Mouse (Mus musculus): Measurements from ENCODE around the gene Commd3. TPM values are rescaled to one million over a fixed set of nuclear protein-coding genes. Genes with fewer than 3 reads are reported as not detected.

Gene Commd3
- polyA plus RNA-seq, 1 experiment: 141 TPM

DNA sequence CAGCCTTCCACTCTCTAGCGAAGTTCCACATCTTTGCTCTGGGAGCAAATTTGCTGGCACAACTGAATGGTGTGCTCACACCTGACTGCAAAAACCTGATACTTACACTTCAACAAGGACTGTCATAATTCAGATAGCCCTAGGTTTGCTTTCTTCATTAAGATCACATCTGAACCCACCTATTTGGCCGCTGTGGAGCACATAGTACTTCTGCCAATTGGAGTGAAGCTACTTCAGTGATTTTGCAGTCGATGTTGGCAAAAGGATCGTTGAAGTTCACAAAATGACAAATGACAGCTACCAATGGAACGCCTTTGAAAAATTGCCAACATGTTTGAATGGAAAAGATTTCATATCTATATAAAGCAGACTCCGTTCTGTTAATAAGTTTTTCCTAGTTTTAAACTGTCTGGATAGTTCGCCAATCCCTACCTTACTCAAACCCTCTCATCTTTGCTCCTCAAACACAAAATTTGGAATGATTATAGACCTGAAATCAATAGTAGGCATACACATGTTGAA is 23.5 kb downstream of the Commd3 start:
- no peaks in the 10 kb centered on the region for H3K27me3 ChIP-seq (ENCODE audit: control insufficient read depth, insufficient read depth, insufficient read length)
- H3K79me2 ChIP-seq (ENCODE audit: control insufficient read depth, insufficient read depth): no peaks in the 10 kb centered on the region
- H3K79me3 ChIP-seq (ENCODE audit: low read depth): no peaks in the 10 kb centered on the region
- no peak overlapping the region for H3ac ChIP-seq (ENCODE audit: control insufficient read depth, insufficient read length, low read depth)
- H3K36me3 ChIP-seq (ENCODE audit: control insufficient read depth, insufficient read depth): no peaks in the 10 kb centered on the region
- no peak overlapping the region for H3K4me3 ChIP-seq (ENCODE audit: insufficient read depth, poor library complexity, severe bottlenecking)
- no peak for TF ChIP-seq CEBPB (IDR thresholded peaks at IDR 0.05; ENCODE audit: low read depth)
- TF ChIP-seq MAX (IDR thresholded peaks at IDR 0.05): no peak
- TF ChIP-seq USF1 (IDR thresholded peaks at IDR 0.05; ENCODE audit: low read depth): no peak
- TF ChIP-seq FOSL1 (IDR thresholded peaks at IDR 0.05; ENCODE audit: insufficient read depth, low read length, poor library complexity, severe bottlenecking): no peak
- no peak for TF ChIP-seq MYOG (IDR thresholded peaks at IDR 0.05; ENCODE audit: control insufficient read depth, extremely low read depth, insufficient read length)
- no peak for TF ChIP-seq CTCF (IDR thresholded peaks at IDR 0.05; ENCODE audit: control insufficient read depth, insufficient read depth, insufficient read length)
- no peak for TF ChIP-seq MYOD1 (IDR thresholded peaks at IDR 0.05; ENCODE audit: control insufficient read depth, insufficient read length, low read depth)

DNA sequence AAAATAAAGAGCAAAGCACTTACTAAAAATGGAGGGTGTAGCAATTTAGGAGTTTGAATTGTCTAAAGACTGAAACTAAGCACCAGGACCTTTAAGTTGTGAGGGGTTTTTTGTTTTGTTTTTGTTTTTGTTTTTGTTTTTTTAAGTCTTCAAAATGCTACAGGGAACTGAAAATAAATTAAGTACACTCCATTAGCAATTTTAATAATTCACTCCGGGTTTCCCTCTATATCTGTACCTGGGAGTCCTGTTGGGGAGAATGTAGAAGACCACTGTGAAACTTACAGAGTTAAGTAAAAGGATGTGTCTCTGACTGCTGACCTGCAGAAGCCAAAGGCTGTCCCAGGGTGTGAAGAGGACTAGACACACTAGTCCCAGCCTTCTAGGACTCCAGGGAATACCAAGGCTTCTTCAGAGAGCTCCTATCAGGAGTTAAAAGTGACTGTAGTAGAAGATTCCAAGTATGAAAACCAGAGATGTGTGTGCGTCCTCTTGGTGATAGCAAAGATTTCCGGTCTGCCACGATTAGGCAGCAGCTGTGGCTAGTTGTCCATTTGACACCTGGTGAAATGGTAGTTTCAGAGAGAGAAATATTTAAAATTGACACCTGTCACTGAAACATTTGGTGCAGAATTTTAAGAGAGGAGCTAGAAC is 25.5 kb downstream of the Commd3 start:
- TF ChIP-seq USF1 (IDR thresholded peaks at IDR 0.05; ENCODE audit: low read depth): no peak
- no peak for TF ChIP-seq FOSL1 (IDR thresholded peaks at IDR 0.05; ENCODE audit: insufficient read depth, low read length, poor library complexity, severe bottlenecking)
- no peak for TF ChIP-seq CEBPB (IDR thresholded peaks at IDR 0.05; ENCODE audit: low read depth)
- no peak for TF ChIP-seq MAX (IDR thresholded peaks at IDR 0.05)
- no peak for TF ChIP-seq MYOG (IDR thresholded peaks at IDR 0.05; ENCODE audit: control insufficient read depth, extremely low read depth, insufficient read length)
- no peak for TF ChIP-seq MYOD1 (IDR thresholded peaks at IDR 0.05; ENCODE audit: control insufficient read depth, insufficient read length, low read depth)
- TF ChIP-seq CTCF (IDR thresholded peaks at IDR 0.05; ENCODE audit: control insufficient read depth, insufficient read depth, insufficient read length): no peak
- Histone ChIP-seq H3K79me3 (ENCODE audit: low read depth) (no peaks in the 10 kb centered on the region), H3K79me2 (ENCODE audit: control insufficient read depth, insufficient read depth) (no peaks in the 10 kb centered on the region), H3ac (ENCODE audit: control insufficient read depth, insufficient read length, low read depth) (no peak overlapping the region), H3K27me3 (ENCODE audit: control insufficient read depth, insufficient read depth, insufficient read length) (no peaks in the 10 kb centered on the region), H3K36me3 (ENCODE audit: control insufficient read depth, insufficient read depth) (no peaks in the 10 kb centered on the region), H3K4me3 (ENCODE audit: insufficient read depth, poor library complexity, severe bottlenecking) (no peak overlapping the region)

DNA sequence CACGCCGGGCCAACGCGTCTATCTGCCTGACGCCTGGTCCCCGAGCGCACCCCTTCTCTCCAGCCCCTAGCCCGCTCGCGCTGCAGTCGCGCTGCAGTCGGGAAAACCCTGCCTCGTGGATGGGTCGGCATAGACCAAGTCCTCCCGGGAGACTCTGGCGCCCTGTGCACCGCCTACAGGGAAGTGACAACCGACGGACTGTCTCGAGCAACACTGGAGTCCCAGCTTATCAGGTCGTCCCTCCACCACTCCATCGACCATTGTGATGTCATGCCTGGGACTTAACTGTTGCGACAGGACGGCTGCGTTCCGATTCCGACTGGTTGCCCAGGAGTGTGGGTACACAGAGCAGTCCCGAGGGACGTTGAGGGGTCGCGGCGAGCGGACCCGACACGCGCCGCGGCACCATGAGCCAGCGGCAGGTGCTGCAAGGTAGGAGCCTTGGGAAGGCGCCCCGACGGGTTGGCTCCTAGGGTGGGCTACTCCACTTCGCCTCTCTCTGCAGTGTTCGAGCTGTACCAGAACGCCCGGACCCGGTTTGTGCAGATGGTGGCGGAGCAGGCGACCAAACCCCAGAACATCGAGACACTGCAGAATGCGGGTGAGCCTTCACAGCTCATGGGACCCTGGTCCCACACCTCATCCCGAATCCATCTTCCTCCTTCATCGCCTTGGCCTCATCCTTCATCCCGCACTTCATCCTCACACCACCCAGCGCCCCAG is 26.6 kb downstream of the Commd3 start:
- no peaks in the 10 kb centered on the region for H3K79me3 ChIP-seq (ENCODE audit: low read depth)
- H3K79me2 ChIP-seq (ENCODE audit: control insufficient read depth, insufficient read depth): no peaks in the 10 kb centered on the region
- no peak overlapping the region for H3K4me3 ChIP-seq (ENCODE audit: insufficient read depth, poor library complexity, severe bottlenecking)
- no peaks in the 10 kb centered on the region for H3K27me3 ChIP-seq (ENCODE audit: control insufficient read depth, insufficient read depth, insufficient read length)
- TF ChIP-seq USF1 (IDR thresholded peaks at IDR 0.05; ENCODE audit: low read depth) (no peak), MAX (IDR thresholded peaks at IDR 0.05) (no peak), FOSL1 (IDR thresholded peaks at IDR 0.05; ENCODE audit: insufficient read depth, low read length, poor library complexity, severe bottlenecking) (no peak), CEBPB (IDR thresholded peaks at IDR 0.05; ENCODE audit: low read depth) (no peak)
- no peak overlapping the region for H3ac ChIP-seq (ENCODE audit: control insufficient read depth, insufficient read length, low read depth)
- no peaks in the 10 kb centered on the region for H3K36me3 ChIP-seq (ENCODE audit: control insufficient read depth, insufficient read depth)

DNA sequence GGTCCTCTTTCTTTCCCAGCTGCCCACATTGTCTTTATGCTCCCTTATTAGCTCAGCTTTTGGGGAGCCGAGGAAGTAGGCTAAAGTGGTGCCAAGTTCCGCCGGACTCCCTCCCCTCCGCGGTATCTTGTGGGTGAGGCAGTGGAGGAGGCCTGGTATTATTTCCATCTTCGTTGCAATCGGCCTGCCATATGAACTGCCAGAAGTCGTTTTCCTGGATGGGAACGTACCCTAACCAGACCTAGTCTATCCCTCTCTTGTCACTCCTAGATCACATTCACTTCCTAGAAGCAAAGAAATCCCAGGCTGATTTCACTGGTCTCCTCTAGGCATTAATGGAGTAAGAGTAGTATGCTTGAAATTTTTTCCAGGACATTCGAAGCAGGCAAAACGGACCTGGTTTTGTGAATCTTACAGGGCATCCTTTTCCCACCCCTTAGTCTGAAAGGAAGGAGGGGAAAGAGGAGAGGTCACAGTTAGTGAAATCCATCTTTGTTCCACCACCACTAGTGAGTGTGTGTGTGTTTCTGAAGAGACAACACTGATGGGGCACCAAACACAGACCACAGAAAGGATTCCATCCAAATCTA is 27.3 kb downstream of the Commd3 start:
- no peaks in the 10 kb centered on the region for H3K36me3 ChIP-seq (ENCODE audit: control insufficient read depth, insufficient read depth)
- no peak overlapping the region for H3K4me3 ChIP-seq (ENCODE audit: insufficient read depth, poor library complexity, severe bottlenecking)
- H3K27me3 ChIP-seq (ENCODE audit: control insufficient read depth, insufficient read depth, insufficient read length): no peaks in the 10 kb centered on the region
- H3K79me3 ChIP-seq (ENCODE audit: low read depth): no peaks in the 10 kb centered on the region
- no peaks in the 10 kb centered on the region for H3K79me2 ChIP-seq (ENCODE audit: control insufficient read depth, insufficient read depth)
- TF ChIP-seq USF1 (IDR thresholded peaks at IDR 0.05; ENCODE audit: low read depth) (no peak), CTCF (IDR thresholded peaks at IDR 0.05; ENCODE audit: control insufficient read depth, insufficient read depth, insufficient read length) (no peak), CEBPB (IDR thresholded peaks at IDR 0.05; ENCODE audit: low read depth) (no peak), MYOG (IDR thresholded peaks at IDR 0.05; ENCODE audit: control insufficient read depth, extremely low read depth, insufficient read length) (no peak), MAX (IDR thresholded peaks at IDR 0.05) (no peak), MYOD1 (IDR thresholded peaks at IDR 0.05; ENCODE audit: control insufficient read depth, insufficient read length, low read depth) (no peak), FOSL1 (IDR thresholded peaks at IDR 0.05; ENCODE audit: insufficient read depth, low read length, poor library complexity, severe bottlenecking) (no peak)
- no peak overlapping the region for H3ac ChIP-seq (ENCODE audit: control insufficient read depth, insufficient read length, low read depth)

DNA sequence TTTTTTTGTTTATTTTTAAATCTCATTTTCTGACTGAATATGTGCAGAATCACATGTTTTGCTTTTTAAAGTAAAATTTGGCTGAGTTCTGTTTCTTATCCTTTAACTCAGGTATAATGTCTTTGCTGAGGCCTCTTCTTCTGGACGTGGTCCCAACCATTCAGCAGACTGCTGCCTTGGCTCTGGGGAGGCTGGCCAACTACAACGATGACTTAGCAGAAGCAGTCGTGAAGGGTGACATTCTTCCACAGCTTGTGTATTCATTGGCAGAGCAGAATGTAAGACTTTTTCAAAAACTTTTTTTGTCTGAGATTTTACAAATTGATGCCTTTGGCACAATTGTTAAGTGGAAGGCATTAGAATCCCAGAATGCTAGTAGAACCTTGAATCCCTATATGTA is 38.2 kb downstream of the Commd3 start:
- no peaks in the 10 kb centered on the region for H3K79me3 ChIP-seq (ENCODE audit: low read depth)
- H3K79me2 ChIP-seq (ENCODE audit: control insufficient read depth, insufficient read depth): no peaks in the 10 kb centered on the region
- H3K27me3 ChIP-seq (ENCODE audit: control insufficient read depth, insufficient read depth, insufficient read length): no peaks in the 10 kb centered on the region
- TF ChIP-seq FOSL1 (IDR thresholded peaks at IDR 0.05; ENCODE audit: insufficient read depth, low read length, poor library complexity, severe bottlenecking) (no peak), CEBPB (IDR thresholded peaks at IDR 0.05; ENCODE audit: low read depth) (no peak), USF1 (IDR thresholded peaks at IDR 0.05; ENCODE audit: low read depth) (no peak), MYOD1 (IDR thresholded peaks at IDR 0.05; ENCODE audit: control insufficient read depth, insufficient read length, low read depth) (no peak), MAX (IDR thresholded peaks at IDR 0.05) (no peak), MYOG (IDR thresholded peaks at IDR 0.05; ENCODE audit: control insufficient read depth, extremely low read depth, insufficient read length) (no peak), CTCF (IDR thresholded peaks at IDR 0.05; ENCODE audit: control insufficient read depth, insufficient read depth, insufficient read length) (no peak)
- no peak overlapping the region for H3ac ChIP-seq (ENCODE audit: control insufficient read depth, insufficient read length, low read depth)
- no peak overlapping the region for H3K4me3 ChIP-seq (ENCODE audit: insufficient read depth, poor library complexity, severe bottlenecking)
- H3K36me3 ChIP-seq (ENCODE audit: control insufficient read depth, insufficient read depth): no peaks in the 10 kb centered on the region

Measured in C2C12 (cell line).